Mouse (Mus musculus) CD4-positive helper T cell, adult 2 months (primary cell): ENCODE results near the gene Vps54.

Experiments
- DNase-seq: peaks from one replicate; pipeline ENCODE4 v3.0.0-alpha.2; 2012; ENCODE audit warnings: low read depth, missing footprints, low spot score

The Vps54 gene

GRCm38 (mm10) chr11:21239021-21239661, at the start of gene Vps54:
TSS of gene Vps54 (plus strand) at chr11:21239281.
- peak; percentile 66 for DNase-seq

GRCm38 (mm10) chr11:21191821-21192220, 47.3 kb upstream of the Vps54 start:
- peak; percentile 47 for DNase-seq

GRCm38 (mm10) chr11:21194851-21195250, 44.2 kb upstream of the Vps54 start:
- DNase-seq: no peak

- no peak for DNase-seq
Observed at GRCm38 (mm10) chr11:21209046-21209445, 30.0 kb upstream of the Vps54 start.

GRCm38 (mm10) chr11:21209701-21210100, 29.4 kb upstream of the Vps54 start:
- DNase-seq: peak; percentile 26

GRCm38 (mm10) chr11:21217419-21217818, 21.7 kb upstream of the Vps54 start:
- no peak for DNase-seq

- peak; percentile 50 for DNase-seq
Observed at GRCm38 (mm10) chr11:21219281-21219680, 19.8 kb upstream of the Vps54 start.

- peak; percentile 40 for DNase-seq
Observed at GRCm38 (mm10) chr11:21219851-21220587, 19.1 kb upstream of the Vps54 start.

- DNase-seq: peak; percentile 72
Observed at GRCm38 (mm10) chr11:21220754-21221153, 18.3 kb upstream of the Vps54 start.

GRCm38 (mm10) chr11:21221396-21221795, 17.7 kb upstream of the Vps54 start:
- peak; percentile 44 for DNase-seq

GRCm38 (mm10) chr11:21222606-21223207, 16.4 kb upstream of the Vps54 start:
- peak; percentile 78 for DNase-seq

- DNase-seq: peak; percentile 38
Observed at GRCm38 (mm10) chr11:21223539-21223938, 15.5 kb upstream of the Vps54 start.

- DNase-seq: peak; percentile 65
Observed at GRCm38 (mm10) chr11:21224041-21224440, 15.0 kb upstream of the Vps54 start.

- no peak for DNase-seq
Observed at GRCm38 (mm10) chr11:21224446-21224845, 14.6 kb upstream of the Vps54 start.

- no peak for DNase-seq
Observed at GRCm38 (mm10) chr11:21224983-21225382, 14.1 kb upstream of the Vps54 start.

- no peak for DNase-seq
Observed at GRCm38 (mm10) chr11:21235381-21235780, 3.7 kb upstream of the Vps54 start.

- DNase-seq: no peak
Observed at GRCm38 (mm10) chr11:21235821-21236220, 3.3 kb upstream of the Vps54 start.

- DNase-seq: peak; percentile 37
Observed at GRCm38 (mm10) chr11:21236996-21237395, 2.1 kb upstream of the Vps54 start.

- DNase-seq: peak; percentile 50
Observed at GRCm38 (mm10) chr11:21237474-21238278, 1.4 kb upstream of the Vps54 start.

GRCm38 (mm10) chr11:21238279-21239020, 631 bp upstream of the Vps54 start:
- peak; percentile 60 for DNase-seq
